Mouse (Mus musculus) liver, embryonic 14 days (tissue): ENCODE measurements around the gene A830031A19Rik. TPM values are rescaled to one million over a fixed set of nuclear protein-coding genes. Genes with fewer than 3 reads are reported as not detected.

Source experiments
- polyA plus RNA-seq: library from polyadenylated mRNA; depleted of rRNA; stranded (reverse); fragments of >200 nt; gene quantifications from 2 replicates; pipeline ENCODE4 v1.2.3, GENCODE M21; 2012; rRNA removed

A830031A19Rik gene
- not detected in 2 replicates for polyA plus RNA-seq

GRCm38 (mm10) chr11:24074634-24075104 is at the start of gene A830031A19Rik:
Gene A830031A19Rik (minus strand): TSS chr11:24075054.

GRCm38 (mm10) chr11:24077795-24078705 is 3.2 kb upstream of the A830031A19Rik start, which contains the start of gene Bcl11a:
Gene Bcl11a (plus strand): TSS chr11:24078056.

Other genes starting within 250 kb of the A830031A19Rik start
- 3.1 and 3.3 TPM in 2 replicates for gene Papolg, start 179.8 kb downstream of the A830031A19Rik start, polyA plus RNA-seq
- 12.7 and 14.5 TPM in 2 replicates for gene Bcl11a, start 3.0 kb upstream of the A830031A19Rik start, polyA plus RNA-seq